Mouse (Mus musculus): ENCODE measurements around the gene Rcsd1.

DNA sequence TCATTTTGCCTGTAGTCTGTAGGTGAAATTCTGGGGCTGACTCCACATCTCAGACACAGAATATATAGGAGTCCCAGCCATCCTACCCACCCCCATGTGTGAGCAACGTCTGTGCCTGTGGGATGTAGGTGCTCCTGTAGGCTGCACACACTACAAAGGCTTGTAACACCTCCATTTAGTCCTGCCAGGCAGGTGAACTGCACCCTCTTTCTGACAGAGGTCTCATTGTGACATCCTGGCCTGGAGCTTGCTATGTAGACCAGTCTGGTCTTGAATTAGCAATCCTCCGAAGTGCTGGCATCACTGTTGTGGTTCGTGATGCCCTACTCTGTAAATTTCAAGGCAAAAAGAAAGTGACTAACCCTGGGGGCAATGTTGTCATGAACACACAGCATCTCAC lies 48.4 kb downstream of the Rcsd1 start:
- TF ChIP-seq POLR2A (IDR thresholded peaks at IDR 0.05; ENCODE audit: extremely low read depth, insufficient read depth, low read length) = no peak
- no peak for TF ChIP-seq CTCF (IDR thresholded peaks at IDR 0.05; ENCODE audit: low read depth, low read length)
